Mouse (Mus musculus): ENCODE measurements around the gene Chmp3.

- TF ChIP-seq CTCF (IDR thresholded peaks at IDR 0.05; ENCODE audit: low read depth) (no peak), EP300 (IDR thresholded peaks at IDR 0.05; ENCODE audit: low read depth) (no peak)
Measured at GRCm38 (mm10) chr6:71624723-71625122, 81.1 kb downstream of the Chmp3 start.
